Mouse (Mus musculus) thymus, postnatal 10 days (tissue): ENCODE data around the gene Dnajc12.
"Not testable (repeated sequence)": the region's sequence is repeated elsewhere in the genome, so short reads cannot be mapped to it uniquely, and the experiment has no call there.

Experiments used
- DNase-seq, 2 experiments: peaks; one replicate each; pipeline ENCODE4 v3.0.0; 2021; ENCODE audit warnings: low spot score in 2 of 2

Gene Dnajc12

GRCm38 (mm10) chr10:63429785-63430305, 47.6 kb downstream of the Dnajc12 start, which contains the start of gene Ctnna3:
Ctnna3 (plus strand) TSS chr10:63430098.
- peak; percentile 90 for DNase-seq

- no peak for DNase-seq
These were observed 49.0 kb downstream of the Dnajc12 start for GRCm38 (mm10) chr10:63431221-63431736.

GRCm38 (mm10) chr10:63432099-63432498, 49.9 kb downstream of the Dnajc12 start:
- no peak for DNase-seq

- no peak for DNase-seq
These were observed 50.6 kb downstream of the Dnajc12 start for GRCm38 (mm10) chr10:63432887-63433286.

- no peak for DNase-seq
These were observed 56.6 kb downstream of the Dnajc12 start for GRCm38 (mm10) chr10:63438736-63439262.

- no peak for DNase-seq
These were observed 57.5 kb downstream of the Dnajc12 start for GRCm38 (mm10) chr10:63439694-63440228.

- DNase-seq, result not testable (repeated sequence)
These were observed 62.6 kb downstream of the Dnajc12 start for GRCm38 (mm10) chr10:63444602-63445387.

- no peak for DNase-seq
These were observed 71.7 kb downstream of the Dnajc12 start for GRCm38 (mm10) chr10:63453926-63454325.

GRCm38 (mm10) chr10:63455110-63455878, 73.1 kb downstream of the Dnajc12 start:
- DNase-seq, result no peak

GRCm38 (mm10) chr10:63457292-63458128, 75.3 kb downstream of the Dnajc12 start:
- DNase-seq, result no peak
